Mouse (Mus musculus): ENCODE results near the gene Rassf2.

Gene Rassf2

DNA sequence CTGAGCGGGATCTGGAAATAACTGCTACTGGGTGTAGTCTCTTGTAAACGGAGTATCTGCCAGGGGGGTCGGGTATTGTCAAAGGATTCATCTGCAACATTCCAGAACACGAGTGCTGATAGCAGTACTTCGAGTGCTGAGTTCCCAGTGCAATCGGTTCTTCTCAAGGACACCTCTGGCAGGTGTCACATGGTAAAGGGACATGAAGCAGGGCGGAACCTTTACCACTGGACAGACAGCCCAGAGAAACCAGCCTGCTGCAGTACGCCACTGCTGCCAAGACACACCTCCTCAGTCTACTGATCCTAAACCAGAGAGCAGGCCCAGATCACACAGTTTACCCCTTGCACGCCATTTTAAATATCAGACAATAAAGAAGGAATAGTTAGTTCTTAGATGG lies 75.2 kb downstream of the Rassf2 start:
- no peak for DNase-seq (ENCODE audit: low spot score)

GRCm38 (mm10) chr2:131953711-131954110 lies 76.3 kb downstream of the Rassf2 start:
- no peak for DNase-seq (ENCODE audit: low spot score)

DNA sequence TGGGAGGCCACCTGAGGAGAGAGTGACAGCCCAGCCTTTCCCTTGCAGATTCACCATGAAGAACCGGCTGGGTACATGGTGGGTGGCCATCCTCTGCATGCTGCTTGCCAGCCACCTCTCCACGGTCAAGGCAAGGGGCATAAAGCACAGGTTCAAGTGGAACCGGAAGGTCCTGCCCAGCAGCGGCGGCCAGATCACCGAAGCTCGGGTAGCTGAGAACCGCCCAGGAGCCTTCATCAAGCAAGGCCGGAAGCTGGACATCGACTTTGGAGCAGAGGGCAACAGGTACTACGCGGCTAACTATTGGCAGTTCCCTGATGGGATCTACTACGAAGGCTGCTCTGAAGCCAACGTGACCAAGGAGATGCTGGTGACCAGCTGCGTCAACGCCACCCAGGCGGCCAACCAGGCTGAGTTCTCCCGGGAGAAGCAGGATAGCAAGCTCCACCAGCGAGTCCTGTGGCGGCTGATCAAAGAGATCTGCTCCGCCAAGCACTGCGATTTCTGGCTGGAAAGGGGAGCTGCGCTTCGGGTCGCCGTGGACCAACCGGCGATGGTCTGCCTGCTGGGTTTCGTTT lies 77.0 kb downstream of the Rassf2 start:
- no peak for DNase-seq (ENCODE audit: low spot score)

GRCm38 (mm10) chr2:131952456-131952855 lies 77.6 kb downstream of the Rassf2 start:
- DNase-seq (ENCODE audit: low spot score) = no peak

DNA sequence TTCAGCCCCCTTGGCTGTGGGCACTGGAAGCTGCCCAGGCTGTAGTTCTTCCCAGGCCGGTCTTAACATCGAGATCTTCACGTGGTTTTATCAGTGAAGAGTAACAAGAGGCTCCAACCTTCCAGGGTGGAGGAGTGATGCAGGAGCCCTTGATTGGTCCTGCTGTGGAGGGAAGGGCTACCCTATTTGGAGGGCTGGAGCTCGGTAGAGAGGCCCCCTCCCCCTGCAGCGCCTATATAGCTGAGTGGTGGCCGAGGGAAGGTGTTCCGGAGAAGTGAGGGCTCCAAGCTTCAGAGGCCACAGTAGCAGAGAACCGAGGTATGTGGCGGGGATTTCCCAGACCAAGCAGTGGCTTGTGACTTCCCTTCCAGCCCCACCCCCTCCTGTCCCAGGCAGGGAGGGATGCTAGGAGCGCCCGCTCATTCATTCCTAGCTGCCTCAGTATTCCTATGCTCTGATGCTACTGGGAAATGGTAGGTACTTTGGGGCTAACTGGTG lies 79.4 kb downstream of the Rassf2 start, which contains the start of gene Prnd:
TSS of gene Prnd (plus strand) at position 264 of the 498 bp plus-strand sequence.
- DNase-seq (ENCODE audit: low spot score) = no peak

GRCm38 (mm10) chr2:131949767-131950597 lies 80.1 kb downstream of the Rassf2 start:
- no peak for DNase-seq (ENCODE audit: low spot score)

GRCm38 (mm10) chr2:131948916-131949639 lies 81.0 kb downstream of the Rassf2 start:
- no peak for DNase-seq (ENCODE audit: low spot score)

- no peak for DNase-seq (ENCODE audit: low spot score)
These were observed 81.9 kb downstream of the Rassf2 start for GRCm38 (mm10) chr2:131948156-131948555.

- DNase-seq (ENCODE audit: low spot score) = no peak
These were observed 83.7 kb downstream of the Rassf2 start for GRCm38 (mm10) chr2:131946351-131946750.

GRCm38 (mm10) chr2:131945765-131946164 lies 84.3 kb downstream of the Rassf2 start:
- no peak for DNase-seq (ENCODE audit: low spot score)

DNA sequence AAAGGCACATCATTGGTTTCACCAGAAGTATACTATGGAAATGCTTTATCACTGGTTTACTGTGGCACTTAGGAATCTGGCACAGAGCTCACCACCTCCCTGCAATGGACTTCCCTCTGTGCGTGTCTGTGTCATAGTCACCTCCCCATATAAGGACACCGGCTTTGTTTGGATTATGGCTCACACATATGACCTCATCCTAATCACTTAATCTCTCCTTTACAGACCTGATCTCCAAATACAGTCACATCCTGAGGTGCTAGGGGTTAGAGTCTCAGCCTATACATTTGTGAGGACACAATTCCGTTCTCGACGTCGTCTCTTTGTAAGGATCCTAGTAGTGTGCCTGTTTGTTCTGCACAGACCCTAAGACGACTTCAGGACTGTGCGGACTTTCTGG lies 84.8 kb downstream of the Rassf2 start:
- no peak for DNase-seq (ENCODE audit: low spot score)

GRCm38 (mm10) chr2:131944370-131944769 lies 85.7 kb downstream of the Rassf2 start:
- no peak for DNase-seq (ENCODE audit: low spot score)

GRCm38 (mm10) chr2:131941501-131941900 lies 88.6 kb downstream of the Rassf2 start:
- no peak for DNase-seq (ENCODE audit: low spot score)

- DNase-seq (ENCODE audit: low spot score) = no peak
These were observed 89.6 kb downstream of the Rassf2 start for GRCm38 (mm10) chr2:131940506-131940905.

Data from yolk sac, embryonic 10.5 days (tissue).